Mouse (Mus musculus): ENCODE measurements around the gene Supt20. TPM values are rescaled to one million over a fixed set of nuclear protein-coding genes. Genes with fewer than 3 reads are reported as not detected.

Gene Supt20
- polyA plus RNA-seq, 1 experiment from 2014 or later = 111 TPM

GRCm38 (mm10) chr3:54717348-54717747 is 24.7 kb downstream of the Supt20 start:
- H3K4me2 ChIP-seq (replicated peaks; ENCODE audit: low read depth, low read length) = no peak overlapping the region
- H3K27me3 ChIP-seq (ENCODE audit: control insufficient read depth, insufficient read depth, low read length) = no peaks in the 10 kb centered on the region
- peaks cover 70% of the 10 kb centered on the region for H3K36me3 ChIP-seq (ENCODE audit: control insufficient read depth, insufficient read depth, low read length)
- no peaks in the 10 kb centered on the region for H3K9me3 ChIP-seq (ENCODE audit: control insufficient read depth, low read depth, low read length)
- H3K27ac ChIP-seq (ENCODE audit: low read length) = no peak overlapping the region
- no peak for ATAC-seq (ENCODE audit: insufficient number of reproducible peaks, insufficient read depth, low FRiP score, low read depth)
- H3K4me1 ChIP-seq (ENCODE audit: control insufficient read depth, insufficient read depth, low read length) = no peaks in the 10 kb centered on the region
- no peak overlapping the region for H3K9ac ChIP-seq (replicated peaks; ENCODE audit: low read depth, low read length)
- H3K4me3 ChIP-seq (ENCODE audit: low read depth, low read length) = no peak overlapping the region
- 88% methylated on average over 6 of the region's 6 CpGs for WGBS

GRCm38 (mm10) chr3:54718947-54719346 is 26.3 kb downstream of the Supt20 start:
- ATAC-seq (ENCODE audit: insufficient number of reproducible peaks, insufficient read depth, low FRiP score, low read depth) = no peak
- no peak overlapping the region for H3K9ac ChIP-seq (replicated peaks; ENCODE audit: low read depth, low read length)
- peaks cover 72% of the 10 kb centered on the region for H3K36me3 ChIP-seq (ENCODE audit: control insufficient read depth, insufficient read depth, low read length)
- no peak overlapping the region for H3K27ac ChIP-seq (ENCODE audit: low read length)
- no peaks in the 10 kb centered on the region for H3K9me3 ChIP-seq (ENCODE audit: control insufficient read depth, low read depth, low read length)
- H3K4me3 ChIP-seq (ENCODE audit: low read depth, low read length) = no peak overlapping the region
- H3K27me3 ChIP-seq (ENCODE audit: control insufficient read depth, insufficient read depth, low read length) = no peaks in the 10 kb centered on the region
- WGBS = 61% methylated on average over 3 of the region's 3 CpGs
- no peaks in the 10 kb centered on the region for H3K4me1 ChIP-seq (ENCODE audit: control insufficient read depth, insufficient read depth, low read length)
- H3K4me2 ChIP-seq (replicated peaks; ENCODE audit: low read depth, low read length) = no peak overlapping the region

GRCm38 (mm10) chr3:54723741-54724500 is 31.3 kb downstream of the Supt20 start:
- Histone ChIP-seq H3K9ac (replicated peaks; ENCODE audit: low read depth, low read length) (no peak overlapping the region), H3K36me3 (ENCODE audit: control insufficient read depth, insufficient read depth, low read length) (peaks cover 56% of the 10 kb centered on the region), H3K9me3 (ENCODE audit: control insufficient read depth, low read depth, low read length) (no peaks in the 10 kb centered on the region), H3K4me2 (replicated peaks; ENCODE audit: low read depth, low read length) (no peak overlapping the region), H3K4me1 (ENCODE audit: control insufficient read depth, insufficient read depth, low read length) (no peaks in the 10 kb centered on the region), H3K27me3 (ENCODE audit: control insufficient read depth, insufficient read depth, low read length) (no peaks in the 10 kb centered on the region), H3K4me3 (ENCODE audit: low read depth, low read length) (no peak overlapping the region), H3K27ac (ENCODE audit: low read length) (no peak overlapping the region)
- ATAC-seq (ENCODE audit: insufficient number of reproducible peaks, insufficient read depth, low FRiP score, low read depth) = no peak
- 80% methylated on average over 10 of the region's 10 CpGs for whole genome bisulfite sequencing

GRCm38 (mm10) chr3:54725344-54725743 is 32.7 kb downstream of the Supt20 start:
- no peaks in the 10 kb centered on the region for H3K9me3 ChIP-seq (ENCODE audit: control insufficient read depth, low read depth, low read length)
- H3K4me1 ChIP-seq (ENCODE audit: control insufficient read depth, insufficient read depth, low read length) = no peaks in the 10 kb centered on the region
- H3K4me2 ChIP-seq (replicated peaks; ENCODE audit: low read depth, low read length) = no peak overlapping the region
- WGBS = 84% methylated on average over 2 of the region's 2 CpGs
- no peak overlapping the region for H3K9ac ChIP-seq (replicated peaks; ENCODE audit: low read depth, low read length)
- no peaks in the 10 kb centered on the region for H3K27me3 ChIP-seq (ENCODE audit: control insufficient read depth, insufficient read depth, low read length)
- no peak for ATAC-seq (ENCODE audit: insufficient number of reproducible peaks, insufficient read depth, low FRiP score, low read depth)
- peaks cover 63% of the 10 kb centered on the region for H3K36me3 ChIP-seq (ENCODE audit: control insufficient read depth, insufficient read depth, low read length)
- H3K27ac ChIP-seq (ENCODE audit: low read length) = no peak overlapping the region
- no peak overlapping the region for H3K4me3 ChIP-seq (ENCODE audit: low read depth, low read length)

- Histone ChIP-seq H3K4me2 (replicated peaks; ENCODE audit: low read depth, low read length) (no peak overlapping the region), H3K36me3 (ENCODE audit: control insufficient read depth, insufficient read depth, low read length) (peaks cover 64% of the 10 kb centered on the region), H3K27me3 (ENCODE audit: control insufficient read depth, insufficient read depth, low read length) (no peaks in the 10 kb centered on the region), H3K4me3 (ENCODE audit: low read depth, low read length) (no peak overlapping the region), H3K9me3 (ENCODE audit: control insufficient read depth, low read depth, low read length) (no peaks in the 10 kb centered on the region), H3K27ac (ENCODE audit: low read length) (no peak overlapping the region), H3K9ac (replicated peaks; ENCODE audit: low read depth, low read length) (no peak overlapping the region), H3K4me1 (ENCODE audit: control insufficient read depth, insufficient read depth, low read length) (0 out of 2 replicates have a peak, but pooled peaks cover 2% of the 10 kb centered on the region)
- ATAC-seq (ENCODE audit: insufficient number of reproducible peaks, insufficient read depth, low FRiP score, low read depth) = no peak
- 88% methylated on average over 2 of the region's 2 CpGs for WGBS
These were observed 35.0 kb downstream of the Supt20 start for GRCm38 (mm10) chr3:54727588-54727987.

GRCm38 (mm10) chr3:54728100-54728499 is 35.5 kb downstream of the Supt20 start:
- H3K36me3 ChIP-seq (ENCODE audit: control insufficient read depth, insufficient read depth, low read length) = peaks cover 65% of the 10 kb centered on the region

GRCm38 (mm10) chr3:54731626-54732150 is 39.1 kb downstream of the Supt20 start:
- no peaks in the 10 kb centered on the region for H3K27me3 ChIP-seq (ENCODE audit: control insufficient read depth, insufficient read depth, low read length)
- H3K27ac ChIP-seq (ENCODE audit: low read length) = no peak overlapping the region
- H3K9me3 ChIP-seq (ENCODE audit: control insufficient read depth, low read depth, low read length) = no peaks in the 10 kb centered on the region
- no peak overlapping the region for H3K9ac ChIP-seq (replicated peaks; ENCODE audit: low read depth, low read length)
- WGBS = 48% methylated on average over 8 of the region's 8 CpGs
- peaks cover 65% of the 10 kb centered on the region for H3K36me3 ChIP-seq (ENCODE audit: control insufficient read depth, insufficient read depth, low read length)
- H3K4me3 ChIP-seq (ENCODE audit: low read depth, low read length) = no peak overlapping the region
- H3K4me2 ChIP-seq (replicated peaks; ENCODE audit: low read depth, low read length) = no peak overlapping the region
- ATAC-seq (ENCODE audit: insufficient number of reproducible peaks, insufficient read depth, low FRiP score, low read depth) = no peak
- 0 out of 2 replicates have a peak, but pooled peaks cover 4% of the 10 kb centered on the region for H3K4me1 ChIP-seq (ENCODE audit: control insufficient read depth, insufficient read depth, low read length)

More at GRCm38 (mm10) chr3:54728100-54728499, 35.5 kb downstream of the Supt20 start:
- no peak overlapping the region for H3K27ac ChIP-seq (ENCODE audit: low read length)
- no peaks in the 10 kb centered on the region for H3K27me3 ChIP-seq (ENCODE audit: control insufficient read depth, insufficient read depth, low read length)
- H3K9ac ChIP-seq (replicated peaks; ENCODE audit: low read depth, low read length) = no peak overlapping the region
- H3K9me3 ChIP-seq (ENCODE audit: control insufficient read depth, low read depth, low read length) = no peaks in the 10 kb centered on the region
- 0 out of 2 replicates have a peak, but pooled peaks cover 4% of the 10 kb centered on the region for H3K4me1 ChIP-seq (ENCODE audit: control insufficient read depth, insufficient read depth, low read length)
- no peak overlapping the region for H3K4me2 ChIP-seq (replicated peaks; ENCODE audit: low read depth, low read length)
- 96% methylated on average over 6 of the region's 6 CpGs for WGBS
- no peak for ATAC-seq (ENCODE audit: insufficient number of reproducible peaks, insufficient read depth, low FRiP score, low read depth)
- no peak overlapping the region for H3K4me3 ChIP-seq (ENCODE audit: low read depth, low read length)

- H3K36me3 ChIP-seq (ENCODE audit: control insufficient read depth, insufficient read depth, low read length) = peaks cover 59% of the 10 kb centered on the region
- H3K27me3 ChIP-seq (ENCODE audit: control insufficient read depth, insufficient read depth, low read length) = no peaks in the 10 kb centered on the region
- 0 out of 2 replicates have a peak, but pooled peaks cover 4% of the 10 kb centered on the region for H3K4me1 ChIP-seq (ENCODE audit: control insufficient read depth, insufficient read depth, low read length)
- ATAC-seq (ENCODE audit: insufficient number of reproducible peaks, insufficient read depth, low FRiP score, low read depth) = no peak
- no peak overlapping the region for H3K27ac ChIP-seq (ENCODE audit: low read length)
- no peak overlapping the region for H3K4me2 ChIP-seq (replicated peaks; ENCODE audit: low read depth, low read length)
- no peak overlapping the region for H3K9ac ChIP-seq (replicated peaks; ENCODE audit: low read depth, low read length)
- H3K9me3 ChIP-seq (ENCODE audit: control insufficient read depth, low read depth, low read length) = no peaks in the 10 kb centered on the region
- WGBS = 85% methylated on average over 4 of the region's 4 CpGs
- H3K4me3 ChIP-seq (ENCODE audit: low read depth, low read length) = no peak overlapping the region
These were observed 39.8 kb downstream of the Supt20 start for GRCm38 (mm10) chr3:54732371-54732770.

Measured in stomach, embryonic 14.5 days (tissue).